Mouse (Mus musculus) small intestine, adult 2 months (tissue): ENCODE data around the gene Kdelr1.

Experiments used
- CTCF ChIP-seq: fragments of 200-500 bp; IDR thresholded peaks from 2 replicates; pipeline ENCODE4 v1.5.1; 2012; ENCODE audit warnings: low read depth, mild to moderate bottlenecking, control low read depth, inconsistent platforms, low read length, moderate library complexity, mixed read lengths; ENCODE audit not compliant: insufficient replicate concordance, insufficient read length; ENCODE audit errors: extremely low read depth
- POLR2A ChIP-seq: fragments of 200-500 bp; IDR thresholded peaks from 2 replicates; pipeline ENCODE4 v1.6.1; 2012; ENCODE audit warnings: low read depth, mild to moderate bottlenecking, control low read depth, inconsistent platforms, low read length, moderate library complexity

GRCm38 (mm10) chr7:45909145-45909544 is 36.6 kb downstream of the Kdelr1 start:
- TF ChIP-seq CTCF = no peak
- no peak for TF ChIP-seq POLR2A
